Mouse (Mus musculus): ENCODE measurements around the gene Fsd1. TPM values are rescaled to one million over a fixed set of nuclear protein-coding genes. Genes with fewer than 3 reads are reported as not detected.

The Fsd1 gene
- polyA plus RNA-seq, 1 experiment from 2014 or later = 203 TPM

- Histone ChIP-seq H3K4me2 (no peak overlapping the region), H3K9ac (no peak overlapping the region), H3K36me3 (replicated peaks) (no peaks in the 10 kb centered on the region), H3K4me1 (peaks cover 9% of the 10 kb centered on the region; the same call in 1 of the 2 replicates), H3K27me3 (replicated peaks) (no peaks in the 10 kb centered on the region), H3K27ac (no peak overlapping the region), H3K9me3 (no peaks in the 10 kb centered on the region), H3K4me3 (no peak overlapping the region)
- ATAC-seq (replicated peaks) = no peak
- WGBS = 84% methylated on average over 5 of the region's 5 CpGs
Observed at GRCm38 (mm10) chr17:56024931-56025330, 38.6 kb downstream of the Fsd1 start.

GRCm38 (mm10) chr17:56026303-56026702 lies 40.0 kb downstream of the Fsd1 start:
- Histone ChIP-seq H3K9ac (no peak overlapping the region), H3K4me3 (no peak overlapping the region), H3K4me1 (peaks cover 7% of the 10 kb centered on the region; the same call in 1 of the 2 replicates), H3K4me2 (no peak overlapping the region), H3K27ac (no peak overlapping the region), H3K9me3 (no peaks in the 10 kb centered on the region), H3K36me3 (replicated peaks) (no peaks in the 10 kb centered on the region), H3K27me3 (replicated peaks) (no peaks in the 10 kb centered on the region)
- WGBS = 88% methylated on average over 1 of the region's 1 CpGs
- no peak for ATAC-seq (replicated peaks)

- H3K27me3 ChIP-seq (replicated peaks) = no peaks in the 10 kb centered on the region
- no peaks in the 10 kb centered on the region for H3K9me3 ChIP-seq
- H3K4me2 ChIP-seq = no peak overlapping the region
- ATAC-seq (replicated peaks) = no peak
- no peak overlapping the region for H3K4me3 ChIP-seq
- no peaks in the 10 kb centered on the region for H3K36me3 ChIP-seq (replicated peaks)
- no peak overlapping the region for H3K9ac ChIP-seq
- 86% methylated on average over 1 of the region's 1 CpGs for WGBS
- no peak overlapping the region for H3K27ac ChIP-seq
- peaks cover 3% of the 10 kb centered on the region; the same call in 1 of the 2 replicates for H3K4me1 ChIP-seq
Observed at GRCm38 (mm10) chr17:56026881-56027280, 40.6 kb downstream of the Fsd1 start.

- H3K9ac ChIP-seq = no peak overlapping the region
- no peaks in the 10 kb centered on the region for H3K36me3 ChIP-seq (replicated peaks)
Observed at GRCm38 (mm10) chr17:56027801-56028441, 41.6 kb downstream of the Fsd1 start.

GRCm38 (mm10) chr17:56030238-56030870 lies 44.0 kb downstream of the Fsd1 start:
- no peaks in the 10 kb centered on the region for H3K27me3 ChIP-seq (replicated peaks)
- no peak overlapping the region for H3K4me2 ChIP-seq
- H3K9ac ChIP-seq = no peak overlapping the region
- H3K27ac ChIP-seq = no peak overlapping the region
- 86% methylated on average over 9 of the region's 9 CpGs for WGBS
- peaks cover 22% of the 10 kb centered on the region for H3K4me1 ChIP-seq
- no peaks in the 10 kb centered on the region for H3K36me3 ChIP-seq (replicated peaks)
- H3K9me3 ChIP-seq = no peaks in the 10 kb centered on the region
- no peak for ATAC-seq (replicated peaks)
- H3K4me3 ChIP-seq = no peak overlapping the region

More at GRCm38 (mm10) chr17:56027801-56028441, 41.6 kb downstream of the Fsd1 start:
- 93% methylated on average over 5 of the region's 5 CpGs for WGBS
- no peak overlapping the region for H3K4me3 ChIP-seq
- no peak overlapping the region for H3K27ac ChIP-seq
- no peaks in the 10 kb centered on the region for H3K9me3 ChIP-seq
- H3K4me2 ChIP-seq = no peak overlapping the region
- no peak for ATAC-seq (replicated peaks)
- H3K4me1 ChIP-seq = 0 out of 2 replicates have a peak, but pooled peaks cover 4% of the 10 kb centered on the region
- H3K27me3 ChIP-seq (replicated peaks) = no peaks in the 10 kb centered on the region

GRCm38 (mm10) chr17:56030919-56031318 lies 44.6 kb downstream of the Fsd1 start:
- Histone ChIP-seq H3K4me2 (no peak overlapping the region), H3K4me1 (peaks cover 27% of the 10 kb centered on the region), H3K4me3 (no peak overlapping the region), H3K27ac (no peak overlapping the region), H3K9me3 (no peaks in the 10 kb centered on the region), H3K27me3 (replicated peaks) (no peaks in the 10 kb centered on the region), H3K36me3 (replicated peaks) (no peaks in the 10 kb centered on the region), H3K9ac (no peak overlapping the region)
- whole genome bisulfite sequencing = 65% methylated on average over 5 of the region's 5 CpGs
- ATAC-seq (replicated peaks) = no peak

GRCm38 (mm10) chr17:56031431-56031830 lies 45.1 kb downstream of the Fsd1 start:
- no peak overlapping the region for H3K9ac ChIP-seq
- WGBS = 92% methylated on average over 7 of the region's 7 CpGs
- H3K9me3 ChIP-seq = no peaks in the 10 kb centered on the region
- H3K4me2 ChIP-seq = no peak overlapping the region
- ATAC-seq (replicated peaks) = no peak
- no peaks in the 10 kb centered on the region for H3K27me3 ChIP-seq (replicated peaks)
- H3K4me1 ChIP-seq = peaks cover 28% of the 10 kb centered on the region
- H3K4me3 ChIP-seq = no peak overlapping the region
- no peak overlapping the region for H3K27ac ChIP-seq
- no peaks in the 10 kb centered on the region for H3K36me3 ChIP-seq (replicated peaks)

- 72% methylated on average over 6 of the region's 6 CpGs for WGBS
- Histone ChIP-seq H3K9ac (no peak overlapping the region), H3K27me3 (replicated peaks) (no peaks in the 10 kb centered on the region), H3K4me1 (peaks cover 33% of the 10 kb centered on the region), H3K4me3 (no peak overlapping the region), H3K36me3 (replicated peaks) (no peaks in the 10 kb centered on the region), H3K9me3 (no peaks in the 10 kb centered on the region), H3K4me2 (no peak overlapping the region), H3K27ac (no peak overlapping the region)
- ATAC-seq (replicated peaks) = no peak
Observed at GRCm38 (mm10) chr17:56032127-56032733, 45.9 kb downstream of the Fsd1 start.

- Histone ChIP-seq H3K27me3 (replicated peaks) (no peaks in the 10 kb centered on the region), H3K4me2 (no peak overlapping the region), H3K27ac (no peak overlapping the region), H3K9me3 (no peaks in the 10 kb centered on the region), H3K36me3 (replicated peaks) (no peaks in the 10 kb centered on the region), H3K4me1 (peaks cover 34% of the 10 kb centered on the region), H3K9ac (no peak overlapping the region), H3K4me3 (no peak overlapping the region)
- 81% methylated on average over 7 of the region's 7 CpGs for WGBS
- no peak for ATAC-seq (replicated peaks)
Observed at GRCm38 (mm10) chr17:56032831-56033230, 46.5 kb downstream of the Fsd1 start.

GRCm38 (mm10) chr17:56034040-56034725 lies 47.9 kb downstream of the Fsd1 start:
- Histone ChIP-seq H3K9me3 (no peaks in the 10 kb centered on the region), H3K4me2 (no peak overlapping the region), H3K36me3 (replicated peaks) (no peaks in the 10 kb centered on the region), H3K27me3 (replicated peaks) (no peaks in the 10 kb centered on the region), H3K4me3 (no peak overlapping the region), H3K27ac (no peak overlapping the region), H3K9ac (peak overlapping the region; percentile 5; the same call in 1 of the 2 replicates), H3K4me1 (peaks cover 34% of the 10 kb centered on the region)
- 92% methylated on average over 7 of the region's 7 CpGs for WGBS
- ATAC-seq (replicated peaks) = no peak

GRCm38 (mm10) chr17:56034726-56035100 lies 48.4 kb downstream of the Fsd1 start:
- Histone ChIP-seq H3K27me3 (replicated peaks) (no peaks in the 10 kb centered on the region), H3K4me3 (no peak overlapping the region), H3K4me2 (no peak overlapping the region), H3K9me3 (no peaks in the 10 kb centered on the region), H3K27ac (no peak overlapping the region), H3K4me1 (peaks cover 34% of the 10 kb centered on the region), H3K36me3 (replicated peaks) (no peaks in the 10 kb centered on the region), H3K9ac (peak overlapping the region; percentile 5; the same call in 1 of the 2 replicates)
- no peak for ATAC-seq (replicated peaks)
- 92% methylated on average over 6 of the region's 6 CpGs for WGBS

- H3K36me3 ChIP-seq (replicated peaks) = no peaks in the 10 kb centered on the region
- H3K9ac ChIP-seq = peak overlapping the region; percentile 0; the same call in 1 of the 2 replicates
- WGBS = 86% methylated on average over 4 of the region's 4 CpGs
- H3K27ac ChIP-seq = no peak overlapping the region
- H3K4me3 ChIP-seq = peak overlapping the region; percentile 97
- H3K4me2 ChIP-seq = peak overlapping the region; percentile 69
- peaks cover 34% of the 10 kb centered on the region for H3K4me1 ChIP-seq
- no peaks in the 10 kb centered on the region for H3K27me3 ChIP-seq (replicated peaks)
- ATAC-seq (replicated peaks) = no peak
- H3K9me3 ChIP-seq = no peaks in the 10 kb centered on the region
Observed at GRCm38 (mm10) chr17:56035216-56035615, 48.9 kb downstream of the Fsd1 start.

Measured in midbrain, embryonic 15.5 days (tissue).